Mouse (Mus musculus) neural tube, embryonic 13.5 days (tissue): ENCODE results near the gene Gm20388. TPM values are rescaled to one million over a fixed set of nuclear protein-coding genes. Genes with fewer than 3 reads are reported as not detected.

Experiments used
- ATAC-seq: fragments of 200-750 bp; cut with Nextera tagmentation; 2 replicates; pipeline ENCODE4 v1.8.0; 2017; ENCODE audit warnings: low read depth, mild to moderate bottlenecking, moderate TSS enrichment, moderate library complexity
- H3K27ac ChIP-seq: fragments of 300-500 bp; sonication (generic); replicated peaks from 2 replicates; pipeline ENCODE4 v1.5.1; 2015; ENCODE audit warnings: moderate library complexity, mild to moderate bottlenecking, inconsistent platforms
- H3K27me3 ChIP-seq: fragments of 300-500 bp; sonication (generic); 2 replicates; pipeline ENCODE4 v1.6.1; 2015; ENCODE audit warnings: mild to moderate bottlenecking, inconsistent platforms
- H3K36me3 ChIP-seq: fragments of 300-500 bp; sonication (generic); 2 replicates; pipeline ENCODE4 v1.6.1; 2015; ENCODE audit warnings: mild to moderate bottlenecking, inconsistent platforms
- H3K4me1 ChIP-seq: fragments of 300-500 bp; sonication (generic); replicated peaks from 2 replicates; pipeline ENCODE4 v1.6.1; 2015; ENCODE audit warnings: inconsistent platforms
- H3K4me2 ChIP-seq: fragments of 300-500 bp; sonication (generic); 2 replicates; pipeline ENCODE4 v1.6.1; 2015; ENCODE audit warnings: inconsistent platforms, mild to moderate bottlenecking, moderate library complexity
- H3K4me3 ChIP-seq: fragments of 300-500 bp; sonication (generic); 2 replicates; pipeline ENCODE4 v1.5.1; 2015; ENCODE audit warnings: mild to moderate bottlenecking, inconsistent platforms
- H3K9ac ChIP-seq: fragments of 300-500 bp; sonication (generic); 2 replicates; pipeline ENCODE4 v1.6.1; 2015; ENCODE audit warnings: moderate library complexity, mild to moderate bottlenecking, inconsistent platforms
- H3K9me3 ChIP-seq: fragments of 300-500 bp; sonication (generic); 2 replicates; pipeline ENCODE4 v1.6.1; 2016; ENCODE audit warnings: inconsistent platforms
- WGBS: fragments of 180-500 bp; shearing (Covaris S2); methylation state at CpG from one replicate; pipeline ENCODE4 v1.1.7; 2015; 5-methylcytosine and 5-hydroxymethylcytosine counted together
- polyA plus RNA-seq: library from polyadenylated mRNA; unstranded; fragments of >200 nt; fragmentation: Nextera tagmentation; extraction: Ambion mirVana; gene quantifications from 2 replicates; pipeline ENCODE4 v1.2.1, GENCODE M21; 2015

Gene Gm20388
- polyA plus RNA-seq, 1 experiment from 2014 or later: 0.27 TPM

- H3K27me3 ChIP-seq: no peaks in the 10 kb centered on the region
- no peak overlapping the region for H3K4me3 ChIP-seq
- H3K9me3 ChIP-seq: no peaks in the 10 kb centered on the region
- no peak for ATAC-seq
- H3K36me3 ChIP-seq: peaks cover 8% of the 10 kb centered on the region; the same call in 1 of the 2 replicates
- 0 out of 2 replicates have a peak overlapping the region, but pooled peaks have one; percentile 28 for H3K4me2 ChIP-seq
- peak overlapping the region; percentile 36 for H3K9ac ChIP-seq
- WGBS: 50% methylated on average over 15 of the region's 15 CpGs
- H3K27ac ChIP-seq: peak overlapping the region; percentile 88
- peaks cover 100% of the 10 kb centered on the region for H3K4me1 ChIP-seq
These were observed 646.7 kb downstream of the Gm20388 start for GRCm38 (mm10) chr8:120557170-120557965.

GRCm38 (mm10) chr8:120558162-120558561 is 647.5 kb downstream of the Gm20388 start:
- H3K4me3 ChIP-seq: no peak overlapping the region
- no peak overlapping the region for H3K4me2 ChIP-seq
- no peak for ATAC-seq
- H3K27me3 ChIP-seq: no peaks in the 10 kb centered on the region
- H3K4me1 ChIP-seq: peaks cover 100% of the 10 kb centered on the region
- peaks cover 8% of the 10 kb centered on the region; the same call in 1 of the 2 replicates for H3K36me3 ChIP-seq
- H3K9ac ChIP-seq: no peak overlapping the region; the same call in 1 of the 2 replicates
- H3K27ac ChIP-seq: peak overlapping the region; percentile 23; the same call in 1 of the 2 replicates
- WGBS: 58% methylated on average over 4 of the region's 4 CpGs
- H3K9me3 ChIP-seq: no peaks in the 10 kb centered on the region

- H3K9me3 ChIP-seq: no peaks in the 10 kb centered on the region
- 10% methylated on average over 11 of the region's 11 CpGs for WGBS
- ATAC-seq: no peak
- H3K27me3 ChIP-seq: no peaks in the 10 kb centered on the region
- no peak overlapping the region for H3K4me3 ChIP-seq
- H3K9ac ChIP-seq: peak overlapping the region; percentile 53
- peaks cover 5% of the 10 kb centered on the region; the same call in 1 of the 2 replicates for H3K36me3 ChIP-seq
- H3K27ac ChIP-seq: peak overlapping the region; percentile 86
- H3K4me2 ChIP-seq: 0 out of 2 replicates have a peak overlapping the region, but pooled peaks have one; percentile 21
- H3K4me1 ChIP-seq: peaks cover 100% of the 10 kb centered on the region
These were observed 649.0 kb downstream of the Gm20388 start for GRCm38 (mm10) chr8:120559654-120560053.

GRCm38 (mm10) chr8:120560535-120560934 is 649.9 kb downstream of the Gm20388 start:
- no peaks in the 10 kb centered on the region for H3K9me3 ChIP-seq
- peak overlapping the region; percentile 86 for H3K27ac ChIP-seq
- WGBS: 61% methylated on average over 5 of the region's 5 CpGs
- ATAC-seq: no peak
- no peak overlapping the region for H3K4me2 ChIP-seq
- no peak overlapping the region for H3K4me3 ChIP-seq
- H3K36me3 ChIP-seq: peaks cover 5% of the 10 kb centered on the region; the same call in 1 of the 2 replicates
- H3K27me3 ChIP-seq: no peaks in the 10 kb centered on the region
- H3K9ac ChIP-seq: peak overlapping the region; percentile 53; the same call in 1 of the 2 replicates
- peaks cover 100% of the 10 kb centered on the region for H3K4me1 ChIP-seq

GRCm38 (mm10) chr8:120561539-120562435 is 651.1 kb downstream of the Gm20388 start:
- 85% methylated on average over 22 of the region's 22 CpGs for WGBS
- no peak for ATAC-seq
- Histone ChIP-seq H3K9ac (no peak overlapping the region), H3K27me3 (no peaks in the 10 kb centered on the region), H3K36me3 (peaks cover 9% of the 10 kb centered on the region), H3K4me2 (no peak overlapping the region), H3K9me3 (no peaks in the 10 kb centered on the region), H3K4me1 (peaks cover 100% of the 10 kb centered on the region), H3K27ac (peak overlapping the region; percentile 89), H3K4me3 (no peak overlapping the region)

- peaks cover 20% of the 10 kb centered on the region for H3K36me3 ChIP-seq
- H3K4me1 ChIP-seq: peaks cover 99% of the 10 kb centered on the region
- no peak for ATAC-seq
- 79% methylated on average over 18 of the region's 18 CpGs for WGBS
- no peak overlapping the region for H3K4me3 ChIP-seq
- H3K27me3 ChIP-seq: no peaks in the 10 kb centered on the region
- H3K27ac ChIP-seq: peak overlapping the region; percentile 89
- H3K9me3 ChIP-seq: no peaks in the 10 kb centered on the region
- peak overlapping the region; percentile 15; the same call in 1 of the 2 replicates for H3K4me2 ChIP-seq
- H3K9ac ChIP-seq: peak overlapping the region; percentile 22; the same call in 1 of the 2 replicates
These were observed 652.2 kb downstream of the Gm20388 start for GRCm38 (mm10) chr8:120562680-120563347.

GRCm38 (mm10) chr8:120563348-120563724 is 652.7 kb downstream of the Gm20388 start:
- Histone ChIP-seq H3K36me3 (peaks cover 25% of the 10 kb centered on the region), H3K9me3 (no peaks in the 10 kb centered on the region), H3K27ac (peak overlapping the region; percentile 89), H3K4me1 (peaks cover 94% of the 10 kb centered on the region), H3K4me2 (peak overlapping the region; percentile 15), H3K4me3 (no peak overlapping the region), H3K9ac (peak overlapping the region; percentile 22; the same call in 1 of the 2 replicates), H3K27me3 (no peaks in the 10 kb centered on the region)
- 8% methylated on average over 8 of the region's 8 CpGs for WGBS
- peak; percentile 17 for ATAC-seq

GRCm38 (mm10) chr8:120563851-120564837 is 653.5 kb downstream of the Gm20388 start:
- ATAC-seq: peak; percentile 53
- Histone ChIP-seq H3K4me1 (peaks cover 86% of the 10 kb centered on the region), H3K4me2 (peak overlapping the region; percentile 15), H3K36me3 (peaks cover 28% of the 10 kb centered on the region), H3K9ac (peak overlapping the region; percentile 22; the same call in 1 of the 2 replicates), H3K27me3 (no peaks in the 10 kb centered on the region), H3K27ac (peak overlapping the region; percentile 89), H3K9me3 (no peaks in the 10 kb centered on the region), H3K4me3 (no peak overlapping the region)
- WGBS: 14% methylated on average over 20 of the region's 20 CpGs

- Histone ChIP-seq H3K4me1 (peaks cover 83% of the 10 kb centered on the region), H3K36me3 (peaks cover 39% of the 10 kb centered on the region), H3K9me3 (no peaks in the 10 kb centered on the region), H3K27me3 (no peaks in the 10 kb centered on the region), H3K9ac (peak overlapping the region; percentile 13; the same call in 1 of the 2 replicates), H3K27ac (peak overlapping the region; percentile 89), H3K4me3 (no peak overlapping the region), H3K4me2 (no peak overlapping the region)
- ATAC-seq: peak; percentile 20
- WGBS: 14% methylated on average over 7 of the region's 7 CpGs
These were observed 654.6 kb downstream of the Gm20388 start for GRCm38 (mm10) chr8:120565151-120565711.

GRCm38 (mm10) chr8:120566681-120567080 is 656.0 kb downstream of the Gm20388 start:
- WGBS: 68% methylated on average over 8 of the region's 8 CpGs
- peaks cover 53% of the 10 kb centered on the region for H3K36me3 ChIP-seq
- ATAC-seq: no peak
- no peaks in the 10 kb centered on the region for H3K27me3 ChIP-seq
- H3K4me3 ChIP-seq: no peak overlapping the region
- no peaks in the 10 kb centered on the region for H3K9me3 ChIP-seq
- H3K27ac ChIP-seq: peak overlapping the region; percentile 89
- peaks cover 74% of the 10 kb centered on the region for H3K4me1 ChIP-seq
- H3K9ac ChIP-seq: peak overlapping the region; percentile 14; the same call in 1 of the 2 replicates
- H3K4me2 ChIP-seq: no peak overlapping the region
